Mouse (Mus musculus) heart, embryonic 11.5 days (tissue): ENCODE results near the gene Mki67. TPM values are rescaled to one million over a fixed set of nuclear protein-coding genes. Genes with fewer than 3 reads are reported as not detected.

Source experiments
- ATAC-seq: fragments of 200-750 bp; cut with Nextera tagmentation; replicated peaks from 2 replicates; pipeline ENCODE4 v1.8.0; 2017; ENCODE audit warnings: moderate library complexity; ENCODE audit not compliant: insufficient number of reproducible peaks, low FRiP score, low TSS enrichment
- H3K27ac ChIP-seq: fragments of 300-500 bp; sonication (generic); 2 replicates; pipeline ENCODE4 v1.5.1; 2014; ENCODE audit warnings: mild to moderate bottlenecking, low read depth, low read length
- H3K27me3 ChIP-seq: fragments of 300-500 bp; sonication (generic); 2 replicates; pipeline ENCODE4 v1.6.1; 2014; ENCODE audit warnings: mild to moderate bottlenecking, low read length, mixed read lengths; ENCODE audit not compliant: control insufficient read depth, insufficient read depth
- H3K36me3 ChIP-seq: fragments of 300-500 bp; sonication (generic); 2 replicates; pipeline ENCODE4 v1.6.1; 2014; ENCODE audit warnings: mild to moderate bottlenecking, low read length, moderate library complexity, mixed read lengths; ENCODE audit not compliant: control insufficient read depth, insufficient read depth
- H3K4me1 ChIP-seq: fragments of 300-500 bp; sonication (generic); 2 replicates; pipeline ENCODE4 v1.6.1; 2014; ENCODE audit warnings: low read length; ENCODE audit not compliant: control insufficient read depth, insufficient read depth
- H3K4me2 ChIP-seq: fragments of 300-500 bp; sonication (generic); 2 replicates; pipeline ENCODE4 v1.6.1; 2014; ENCODE audit warnings: mild to moderate bottlenecking, moderate library complexity
- H3K4me3 ChIP-seq: fragments of 300-500 bp; sonication (generic); 2 replicates; pipeline ENCODE4 v1.5.1; 2014; ENCODE audit warnings: low read depth, low read length
- H3K9ac ChIP-seq: fragments of 300-500 bp; sonication (generic); 2 replicates; pipeline ENCODE4 v1.6.1; 2014; ENCODE audit warnings: mild to moderate bottlenecking, low read depth, low read length, moderate library complexity
- H3K9me3 ChIP-seq: fragments of 300-500 bp; sonication (generic); replicated peaks from 2 replicates; pipeline ENCODE4 v1.6.1; 2016; ENCODE audit warnings: low read length; ENCODE audit not compliant: control insufficient read depth
- WGBS: fragments of 180-500 bp; shearing (Covaris S2); extraction: QIAGEN DNeasy Blood & Tissue Kit; methylation state at CpG from one replicate; pipeline ENCODE4 v1.1.7; 2014; ENCODE audit not compliant: insufficient replicate concordance; 5-methylcytosine and 5-hydroxymethylcytosine counted together
- polyA plus RNA-seq: library from polyadenylated mRNA; unstranded; fragments of >200 nt; fragmentation: Nextera tagmentation; extraction: Ambion mirVana; gene quantifications from 2 replicates; pipeline ENCODE4 v1.2.1, GENCODE M21; 2014

Mki67 gene
- polyA plus RNA-seq, 1 experiment from 2014 or later = 52.6 TPM

- Histone ChIP-seq H3K9me3 (no peaks in the 10 kb centered on the region), H3K4me3 (no peak overlapping the region), H3K4me1 (no peaks in the 10 kb centered on the region), H3K4me2 (no peak overlapping the region), H3K9ac (no peak overlapping the region), H3K36me3 (no peaks in the 10 kb centered on the region), H3K27me3 (0 out of 2 replicates have a peak, but pooled peaks cover 2% of the 10 kb centered on the region), H3K27ac (no peak overlapping the region)
- 40% methylated on average over 16 of the region's 16 CpGs for WGBS
- ATAC-seq = 0 out of 2 replicates have a peak, but pooled peaks have one; percentile 25
Measured at GRCm38 (mm10) chr7:135668852-135669739, 47.1 kb downstream of the Mki67 start.

GRCm38 (mm10) chr7:135666314-135666713 lies 49.8 kb downstream of the Mki67 start:
- H3K27ac ChIP-seq = no peak overlapping the region
- H3K4me1 ChIP-seq = no peaks in the 10 kb centered on the region
- no peaks in the 10 kb centered on the region for H3K9me3 ChIP-seq
- no peak for ATAC-seq
- H3K4me2 ChIP-seq = no peak overlapping the region
- no peaks in the 10 kb centered on the region for H3K36me3 ChIP-seq
- 0 out of 2 replicates have a peak, but pooled peaks cover 2% of the 10 kb centered on the region for H3K27me3 ChIP-seq
- H3K4me3 ChIP-seq = no peak overlapping the region
- WGBS = 73% methylated on average over 2 of the region's 2 CpGs
- H3K9ac ChIP-seq = no peak overlapping the region

- Histone ChIP-seq H3K27ac (no peak overlapping the region), H3K4me2 (no peak overlapping the region), H3K27me3 (0 out of 2 replicates have a peak, but pooled peaks cover 2% of the 10 kb centered on the region), H3K4me1 (no peaks in the 10 kb centered on the region), H3K9ac (no peak overlapping the region), H3K9me3 (no peaks in the 10 kb centered on the region), H3K36me3 (no peaks in the 10 kb centered on the region), H3K4me3 (no peak overlapping the region)
- 75% methylated on average over 7 of the region's 7 CpGs for WGBS
- no peak for ATAC-seq
Measured at GRCm38 (mm10) chr7:135664211-135664610, 52.0 kb downstream of the Mki67 start.

GRCm38 (mm10) chr7:135660314-135660713 lies 55.8 kb downstream of the Mki67 start:
- Histone ChIP-seq H3K9me3 (no peaks in the 10 kb centered on the region), H3K9ac (no peak overlapping the region)

GRCm38 (mm10) chr7:135659314-135659935 lies 56.7 kb downstream of the Mki67 start:
- no peak overlapping the region for H3K9ac ChIP-seq
- no peaks in the 10 kb centered on the region for H3K9me3 ChIP-seq
- no peaks in the 10 kb centered on the region for H3K4me1 ChIP-seq
- ATAC-seq = no peak
- 87% methylated on average over 5 of the region's 5 CpGs for WGBS
- no peak overlapping the region for H3K27ac ChIP-seq
- no peak overlapping the region for H3K4me2 ChIP-seq
- no peaks in the 10 kb centered on the region for H3K36me3 ChIP-seq
- H3K27me3 ChIP-seq = no peaks in the 10 kb centered on the region
- H3K4me3 ChIP-seq = no peak overlapping the region

More at GRCm38 (mm10) chr7:135660314-135660713, 55.8 kb downstream of the Mki67 start:
- H3K4me1 ChIP-seq = no peaks in the 10 kb centered on the region
- H3K4me3 ChIP-seq = no peak overlapping the region
- no peak overlapping the region for H3K4me2 ChIP-seq
- no peaks in the 10 kb centered on the region for H3K36me3 ChIP-seq
- ATAC-seq = no peak
- H3K27me3 ChIP-seq = no peaks in the 10 kb centered on the region
- no peak overlapping the region for H3K27ac ChIP-seq

GRCm38 (mm10) chr7:135658150-135658549 lies 58.0 kb downstream of the Mki67 start:
- no peaks in the 10 kb centered on the region for H3K9me3 ChIP-seq
- 82% methylated on average over 7 of the region's 7 CpGs for WGBS
- H3K27me3 ChIP-seq = no peaks in the 10 kb centered on the region; the same call in 1 of the 2 replicates
- ATAC-seq = no peak
- no peak overlapping the region for H3K9ac ChIP-seq
- no peak overlapping the region for H3K4me3 ChIP-seq
- H3K4me1 ChIP-seq = no peaks in the 10 kb centered on the region
- H3K27ac ChIP-seq = no peak overlapping the region
- no peak overlapping the region for H3K4me2 ChIP-seq
- no peaks in the 10 kb centered on the region for H3K36me3 ChIP-seq

- no peak overlapping the region for H3K4me3 ChIP-seq
- no peaks in the 10 kb centered on the region for H3K36me3 ChIP-seq
- no peak overlapping the region for H3K27ac ChIP-seq
- H3K9ac ChIP-seq = no peak overlapping the region
- H3K4me1 ChIP-seq = no peaks in the 10 kb centered on the region
- no peaks in the 10 kb centered on the region for H3K9me3 ChIP-seq
- H3K27me3 ChIP-seq = no peaks in the 10 kb centered on the region; the same call in 1 of the 2 replicates
- ATAC-seq = no peak
- WGBS = 84% methylated on average over 4 of the region's 4 CpGs
- no peak overlapping the region for H3K4me2 ChIP-seq
Measured at GRCm38 (mm10) chr7:135655113-135655512, 61.0 kb downstream of the Mki67 start.

- no peaks in the 10 kb centered on the region for H3K9me3 ChIP-seq
Measured at GRCm38 (mm10) chr7:135654288-135654687, 61.9 kb downstream of the Mki67 start.

More at GRCm38 (mm10) chr7:135654288-135654687, 61.9 kb downstream of the Mki67 start:
- 84% methylated on average over 6 of the region's 6 CpGs for WGBS
- no peak overlapping the region for H3K27ac ChIP-seq
- H3K4me3 ChIP-seq = no peak overlapping the region
- no peaks in the 10 kb centered on the region for H3K4me1 ChIP-seq
- H3K9ac ChIP-seq = no peak overlapping the region
- H3K4me2 ChIP-seq = no peak overlapping the region
- ATAC-seq = no peak
- no peaks in the 10 kb centered on the region for H3K36me3 ChIP-seq
- H3K27me3 ChIP-seq = no peaks in the 10 kb centered on the region; the same call in 1 of the 2 replicates
